ENCODE assay signal across 8 mouse cellular contexts in genomic region chr1:74285212-74286010, GRCm38 (mm10). TPM values are rescaled to one million over a fixed set of nuclear protein-coding genes. Genes with fewer than 3 reads are reported as not detected.
DNase-seq lines count a peak whose midpoint lies in the region; ATAC-seq and TF ChIP-seq lines count a peak whose summit lies in the region.

No protein-coding gene starts in this region.

- H3K9ac ChIP-seq in lung, embryonic 14.5 days = peak overlapping the region; percentile 71
- peak overlapping the region; percentile 69 for H3K9ac ChIP-seq in forebrain, embryonic 14.5 days (ENCODE audit: low read length)
- peak overlapping the region; percentile 80 for H3K9ac ChIP-seq in liver, embryonic 14.5 days (replicated peaks)

- H3K27me3 ChIP-seq in lung, embryonic 14.5 days (ENCODE audit: insufficient read depth, low read length) = no peaks in the 10 kb centered on the region
- H3K27me3 ChIP-seq in forebrain, embryonic 14.5 days (replicated peaks; ENCODE audit: control insufficient read depth, insufficient read depth, low read length) = no peaks in the 10 kb centered on the region
- H3K27me3 ChIP-seq in liver, embryonic 14.5 days (ENCODE audit: control insufficient read depth, insufficient read depth, low read length) = no peaks in the 10 kb centered on the region

- no peak for DNase-seq in lung, embryonic 14.5 days
- DNase-seq in lung, postnatal 14 days = no peak
- no peak for DNase-seq in forebrain, embryonic 14.5 days (ENCODE audit: low spot score)
- DNase-seq in liver, embryonic 14.5 days (ENCODE audit: low read depth in 3 of 3, low spot score in 3 of 3) = no peak
- DNase-seq in layer of hippocampus, adult 11-12 months (ENCODE audit: low spot score) = no peak
- DNase-seq in left cerebral cortex, adult 9 months (ENCODE audit: low spot score in 2 of 2) = no peak
- no peak for DNase-seq in kidney, adult 9 months

- H3K4me1 ChIP-seq in lung, embryonic 14.5 days (ENCODE audit: insufficient read depth) = peaks cover 6% of the 10 kb centered on the region; the same call in 1 of the 2 replicates
- H3K4me1 ChIP-seq in brown adipose tissue, adult 24 weeks (ENCODE audit: control insufficient read depth, insufficient read depth, insufficient read length, low read length) = peaks cover 8% of the 10 kb centered on the region; the same call in 1 of the 2 replicates
- peaks cover 15% of the 10 kb centered on the region for H3K4me1 ChIP-seq in forebrain, embryonic 14.5 days (ENCODE audit: control insufficient read depth, insufficient read depth, low read length)
- H3K4me1 ChIP-seq in liver, embryonic 14.5 days (replicated peaks; ENCODE audit: control insufficient read depth in 2 of 2, insufficient read depth in 2 of 2, low read length in 1 of 2) = peaks cover 17 to 18% of the 10 kb centered on the region in 2 experiments

- 4% methylated on average over 23 of the region's 23 CpGs for WGBS in lung, embryonic 14.5 days
- 4% methylated on average over 23 of the region's 23 CpGs for WGBS in forebrain, embryonic 14.5 days
- 4% methylated on average over 23 of the region's 23 CpGs for WGBS in liver, embryonic 14.5 days (ENCODE audit: insufficient replicate concordance)

- peaks cover 61% of the 10 kb centered on the region for H3K36me3 ChIP-seq in lung, embryonic 14.5 days (ENCODE audit: insufficient read depth)
- H3K36me3 ChIP-seq in forebrain, embryonic 14.5 days (ENCODE audit: control insufficient read depth, insufficient read depth, low read length) = peaks cover 49% of the 10 kb centered on the region
- H3K36me3 ChIP-seq in liver, embryonic 14.5 days (replicated peaks; ENCODE audit: control insufficient read depth, insufficient read depth, low read depth) = peaks cover 8% of the 10 kb centered on the region

- TF ChIP-seq EP300 in liver, embryonic 14.5 days (IDR thresholded peaks at IDR 0.05; ENCODE audit: low read depth) = no peak

- H3K27ac ChIP-seq in lung, embryonic 14.5 days (ENCODE audit: low read depth) = no peak overlapping the region
- H3K27ac ChIP-seq in brown adipose tissue, adult 24 weeks (replicated peaks; ENCODE audit: low read depth, low read length) = peak overlapping the region; percentile 18; the same call in 1 of the 2 replicates
- H3K27ac ChIP-seq in forebrain, embryonic 14.5 days (ENCODE audit: low read depth, low read length) = no peak overlapping the region
- peak overlapping the region; percentile 18; the same call in 1 of the 2 replicates for H3K27ac ChIP-seq in liver, embryonic 14.5 days

- peak overlapping the region; percentile 68 for H3K4me2 ChIP-seq in lung, embryonic 14.5 days
- peak overlapping the region; percentile 83 for H3K4me2 ChIP-seq in forebrain, embryonic 14.5 days (ENCODE audit: low read length)
- H3K4me2 ChIP-seq in liver, embryonic 14.5 days (ENCODE audit: low read depth) = peak overlapping the region; percentile 96

- TF ChIP-seq CTCF in lung, embryonic 14.5 days (IDR thresholded peaks at IDR 0.05; ENCODE audit: low read depth) = no peak
- TF ChIP-seq CTCF in liver, embryonic 14.5 days (IDR thresholded peaks at IDR 0.05; ENCODE audit: low read depth) = no peak

- peak overlapping the region; percentile 67 for H3K4me3 ChIP-seq in lung, embryonic 14.5 days (ENCODE audit: low read depth, low read length)
- H3K4me3 ChIP-seq in brown adipose tissue, adult 24 weeks (ENCODE audit: insufficient read depth, low read depth, low read length) = peak overlapping the region; percentile 78
- H3K4me3 ChIP-seq in forebrain, embryonic 14.5 days (ENCODE audit: low read depth, low read length) = peak overlapping the region; percentile 70
- peak overlapping the region; percentile 84 to 86 for H3K4me3 ChIP-seq in liver, embryonic 14.5 days (ENCODE audit: insufficient read depth in 1 of 2, low read depth in 2 of 2, low read length in 2 of 2)

- no peaks in the 10 kb centered on the region for H3K9me3 ChIP-seq in lung, embryonic 14.5 days (ENCODE audit: low read depth, low read length)
- no peaks in the 10 kb centered on the region for H3K9me3 ChIP-seq in forebrain, embryonic 14.5 days (replicated peaks; ENCODE audit: control insufficient read depth, low read length)
- H3K9me3 ChIP-seq in liver, embryonic 14.5 days (ENCODE audit: control insufficient read depth, low read length) = no peaks in the 10 kb centered on the region

- no peak for ATAC-seq in lung, embryonic 14.5 days (ENCODE audit: insufficient read depth)
- ATAC-seq in forebrain, embryonic 14.5 days = no peak
- ATAC-seq in liver, embryonic 14.5 days (ENCODE audit: insufficient read depth) = no peak

RNA-seq across cellular contexts. Expression of gene Pnkd, which starts 0.7 kb away (rescaled TPM):
- polyA plus RNA-seq in lung, embryonic 14.5 days (2014; fragmentation: Nextera tagmentation; extraction: Ambion mirVana) = 103 and 104 TPM in 2 replicates
- polyA plus RNA-seq in brown adipose tissue, adult 24 weeks (2012; ENCODE audit: insufficient read depth, insufficient read length, missing spikeins) = 117 and 146 TPM in 2 replicates
- 108 and 114 TPM in 2 replicates for polyA plus RNA-seq in forebrain, embryonic 14.5 days (2014; fragmentation: Nextera tagmentation; extraction: Ambion mirVana)
- polyA plus RNA-seq in liver, embryonic 14.5 days (2012; rRNA removed) = 16.8 and 17.8 TPM in 2 replicates
- polyA plus RNA-seq in liver, embryonic 14.5 days (2014; fragmentation: Nextera tagmentation; extraction: Ambion mirVana) = 42.1 and 42.6 TPM in 2 replicates

RNA-seq across cellular contexts. Expression of gene Aamp, which starts 0.9 kb away (rescaled TPM):
- polyA plus RNA-seq in lung, embryonic 14.5 days (2014; fragmentation: Nextera tagmentation; extraction: Ambion mirVana) = 233 and 236 TPM in 2 replicates
- polyA plus RNA-seq in brown adipose tissue, adult 24 weeks (2012; ENCODE audit: insufficient read depth, insufficient read length, missing spikeins) = 66.7 and 77.7 TPM in 2 replicates
- 226 and 231 TPM in 2 replicates for polyA plus RNA-seq in forebrain, embryonic 14.5 days (2014; fragmentation: Nextera tagmentation; extraction: Ambion mirVana)
- 47.3 and 55.8 TPM in 2 replicates for polyA plus RNA-seq in liver, embryonic 14.5 days (2012; rRNA removed)
- 84.4 and 89.0 TPM in 2 replicates for polyA plus RNA-seq in liver, embryonic 14.5 days (2014; fragmentation: Nextera tagmentation; extraction: Ambion mirVana)

RNA-seq across cellular contexts. Expression of gene Gpbar1, which starts 7.1 kb away (rescaled TPM):
- polyA plus RNA-seq in lung, embryonic 14.5 days (2014; fragmentation: Nextera tagmentation; extraction: Ambion mirVana) = 0.18 and 0.57 TPM in 2 replicates
- polyA plus RNA-seq in brown adipose tissue, adult 24 weeks (2012; ENCODE audit: insufficient read depth, insufficient read length, missing spikeins) = not detected in 2 replicates
- polyA plus RNA-seq in forebrain, embryonic 14.5 days (2014; fragmentation: Nextera tagmentation; extraction: Ambion mirVana) = 0.17 TPM in 1 of 2 replicates, not detected in the other
- polyA plus RNA-seq in liver, embryonic 14.5 days (2012; rRNA removed) = 0.57 and 1.0 TPM in 2 replicates
- 0.56 and 1.1 TPM in 2 replicates for polyA plus RNA-seq in liver, embryonic 14.5 days (2014; fragmentation: Nextera tagmentation; extraction: Ambion mirVana)

RNA-seq across cellular contexts. Expression of gene Tmbim1, which starts 20.0 kb away (rescaled TPM):
- 25.5 and 29.8 TPM in 2 replicates for polyA plus RNA-seq in lung, embryonic 14.5 days (2014; fragmentation: Nextera tagmentation; extraction: Ambion mirVana)
- 34.6 and 41.7 TPM in 2 replicates for polyA plus RNA-seq in brown adipose tissue, adult 24 weeks (2012; ENCODE audit: insufficient read depth, insufficient read length, missing spikeins)
- 3.7 and 4.9 TPM in 2 replicates for polyA plus RNA-seq in forebrain, embryonic 14.5 days (2014; fragmentation: Nextera tagmentation; extraction: Ambion mirVana)
- polyA plus RNA-seq in liver, embryonic 14.5 days (2012; rRNA removed) = 6.7 and 10.5 TPM in 2 replicates
- polyA plus RNA-seq in liver, embryonic 14.5 days (2014; fragmentation: Nextera tagmentation; extraction: Ambion mirVana) = 10.1 and 11.7 TPM in 2 replicates

RNA-seq across cellular contexts. Expression of gene Arpc2, which starts 49.5 kb away (rescaled TPM):
- 365 and 370 TPM in 2 replicates for polyA plus RNA-seq in lung, embryonic 14.5 days (2014; fragmentation: Nextera tagmentation; extraction: Ambion mirVana)
- polyA plus RNA-seq in brown adipose tissue, adult 24 weeks (2012; ENCODE audit: insufficient read depth, insufficient read length, missing spikeins) = 131 and 169 TPM in 2 replicates
- polyA plus RNA-seq in forebrain, embryonic 14.5 days (2014; fragmentation: Nextera tagmentation; extraction: Ambion mirVana) = 341 and 351 TPM in 2 replicates
- 58.8 and 95.3 TPM in 2 replicates for polyA plus RNA-seq in liver, embryonic 14.5 days (2012; rRNA removed)
- polyA plus RNA-seq in liver, embryonic 14.5 days (2014; fragmentation: Nextera tagmentation; extraction: Ambion mirVana) = 157 and 160 TPM in 2 replicates

Comparison
In these comparisons a context has a peak if more than half of its experiments do, and no peak if none do; other contexts are left out.
1. H3K27ac ChIP-seq: peak in brown adipose tissue, adult 24 weeks (single experiment) and liver, embryonic 14.5 days (single experiment); none in lung, embryonic 14.5 days (single experiment) and forebrain, embryonic 14.5 days (single experiment).
2. Peak in every context shown above with its lines, with median percentiles within 50 percentile points of each other: H3K4me2 ChIP-seq, H3K4me3 ChIP-seq and H3K9ac ChIP-seq.